26 mouse cellular contexts compared by ENCODE assay signal in genomic region chr10:119628656-119629055, GRCm38 (mm10).
"Had no signal": no experiment of that assay in that cellular context is flagged by ENCODE, and none has a peak within 500 bp of the region (broad histone marks: within the 10 kb centered on the region; RNA-seq: fewer than 3 reads in every experiment).

No protein-coding gene starts in this region.

- H3K9me3 ChIP-seq: heart, embryonic 13.5 days; heart, embryonic 15.5 days; hindbrain, embryonic 10.5 days; hindbrain, embryonic 12.5 days; intestine, embryonic 15.5 days; limb, embryonic 13.5 days; limb, embryonic 15.5 days; liver, embryonic 12.5 days had no signal

- H3K4me3 ChIP-seq: gastrocnemius, adult 2 months; heart, embryonic 13.5 days; heart, embryonic 15.5 days; hindbrain, embryonic 10.5 days; hindbrain, embryonic 12.5 days; intestine, embryonic 15.5 days; layer of hippocampus, adult 2 months; limb, embryonic 13.5 days; limb, embryonic 15.5 days; liver, embryonic 12.5 days had no signal

- H3K27ac ChIP-seq: gastrocnemius, adult 2 months; heart, embryonic 13.5 days; heart, embryonic 15.5 days; hindbrain, embryonic 10.5 days; hindbrain, embryonic 12.5 days; hindbrain, embryonic 14.5 days; intestine, embryonic 15.5 days; layer of hippocampus, adult 2 months; limb, embryonic 13.5 days; limb, embryonic 15.5 days; liver, embryonic 12.5 days; liver, embryonic 14.5 days had no signal

- H3K36me3 ChIP-seq: heart, embryonic 13.5 days; heart, embryonic 15.5 days; hindbrain, embryonic 10.5 days; hindbrain, embryonic 12.5 days; intestine, embryonic 15.5 days; limb, embryonic 13.5 days; limb, embryonic 15.5 days; liver, embryonic 12.5 days had no signal

- H3K4me1 ChIP-seq: hindbrain, embryonic 10.5 days; intestine, embryonic 15.5 days; liver, embryonic 12.5 days had no signal

- H3K27me3 ChIP-seq: heart, embryonic 13.5 days; heart, embryonic 15.5 days; hindbrain, embryonic 12.5 days; intestine, embryonic 15.5 days; limb, embryonic 15.5 days; liver, embryonic 12.5 days had no signal

- ATAC-seq: forebrain, embryonic 16.5 days; hindbrain, embryonic 16.5 days; inflammation-experienced regulatory T-cells, adult 6 months; intestine, embryonic 15.5 days; intestine, postnatal 0 days; liver, embryonic 12.5 days had no signal

- H3K9ac ChIP-seq: heart, embryonic 13.5 days; heart, embryonic 15.5 days; hindbrain, embryonic 12.5 days; hindbrain, embryonic 14.5 days; intestine, embryonic 15.5 days; limb, embryonic 13.5 days; limb, embryonic 15.5 days; liver, embryonic 12.5 days; liver, embryonic 14.5 days had no signal

- DNase-seq: gastrocnemius, adult 2 months; gastrocnemius, postnatal 10 days; gastrocnemius, postnatal 25 days; heart, postnatal 14 days; heart, postnatal 4 days; kidney, adult 18-20 months; kidney, adult 8-10 months; kidney, postnatal 25 days; left cerebral cortex, postnatal 4 days; lung, adult 18-20 months had no signal

- H3K4me2 ChIP-seq: heart, embryonic 11.5 days; heart, embryonic 13.5 days; heart, embryonic 15.5 days; hindbrain, embryonic 12.5 days; hindbrain, embryonic 14.5 days; intestine, embryonic 15.5 days; limb, embryonic 13.5 days; limb, embryonic 15.5 days; liver, embryonic 12.5 days had no signal
